Mouse (Mus musculus) liver, embryonic 14.5 days (tissue): ENCODE results near the gene Rnf4. TPM values are rescaled to one million over a fixed set of nuclear protein-coding genes. Genes with fewer than 3 reads are reported as not detected.

Source experiments
- ATAC-seq: fragments of 200-750 bp; cut with Nextera tagmentation; 2 replicates; pipeline ENCODE4 v1.8.0; 2017; ENCODE audit warnings: moderate number of reproducible peaks, mild to moderate bottlenecking, moderate library complexity; ENCODE audit not compliant: insufficient read depth
- DNase-seq, 3 experiments: peaks; one replicate each; pipeline ENCODE4 v3.0.0-alpha.2; 2012 to 2013; ENCODE audit warnings: low read depth in 3 of 3, low spot score in 3 of 3
- H3K27ac ChIP-seq: fragments of 300-500 bp; sonication (generic); 2 replicates; pipeline ENCODE4 v1.5.1; 2014; ENCODE audit warnings: moderate library complexity, mild to moderate bottlenecking, control low read depth, inconsistent platforms
- H3K27me3 ChIP-seq: fragments of 300-500 bp; sonication (generic); 2 replicates; pipeline ENCODE4 v1.6.1; 2014; ENCODE audit warnings: mild to moderate bottlenecking, low read length, moderate library complexity; ENCODE audit not compliant: control insufficient read depth, insufficient read depth
- H3K36me3 ChIP-seq: fragments of 300-500 bp; sonication (generic); replicated peaks from 2 replicates; pipeline ENCODE4 v1.6.1; 2014; ENCODE audit warnings: low read depth; ENCODE audit not compliant: control insufficient read depth, insufficient read depth
- H3K4me1 ChIP-seq, 2 experiments: fragments of 200-500 bp in 1 of 2; fragments of 300-500 bp in 1 of 2; sonication (generic) in 1 of 2; replicated peaks; 2 replicates each; pipeline ENCODE4 v1.6.1; 2012 to 2014; ENCODE audit warnings: antibody characterized with exemption in 1 of 2, inconsistent platforms in 1 of 2, low read length in 1 of 2; ENCODE audit not compliant: control insufficient read depth in 2 of 2, insufficient read depth in 2 of 2
- H3K4me2 ChIP-seq: fragments of 300-500 bp; sonication (generic); 2 replicates; pipeline ENCODE4 v1.6.1; 2014; ENCODE audit warnings: low read depth, mild to moderate bottlenecking, control low read depth, moderate library complexity
- H3K4me3 ChIP-seq, 2 experiments: fragments of 200-500 bp in 1 of 2; fragments of 300-500 bp in 1 of 2; sonication (generic) in 1 of 2; 2 replicates each; pipeline ENCODE4 v1.5.1; 2012 to 2014; ENCODE audit warnings: low read depth in 2 of 2, low read length in 2 of 2, mild to moderate bottlenecking in 2 of 2, control low read depth in 1 of 2, inconsistent platforms in 1 of 2, moderate library complexity in 1 of 2; ENCODE audit not compliant: insufficient read depth in 1 of 2
- H3K9ac ChIP-seq: fragments of 300-500 bp; sonication (generic); replicated peaks from 2 replicates; pipeline ENCODE4 v1.6.1; 2014; ENCODE audit warnings: mild to moderate bottlenecking, control low read depth, moderate library complexity
- H3K9me3 ChIP-seq: fragments of 300-500 bp; sonication (generic); 2 replicates; pipeline ENCODE4 v1.6.1; 2016; ENCODE audit warnings: low read length, mixed read lengths; ENCODE audit not compliant: control insufficient read depth
- CTCF ChIP-seq: IDR thresholded peaks from 2 replicates; pipeline ENCODE4 v1.5.1; 2016; ENCODE audit warnings: antibody characterized with exemption, low read depth, control low read depth
- EP300 ChIP-seq: IDR thresholded peaks from 2 replicates; pipeline ENCODE4 v1.6.1; 2016; ENCODE audit warnings: antibody characterized with exemption, low read depth
- WGBS: fragments of 180-500 bp; shearing (Covaris S2); extraction: QIAGEN DNeasy Blood & Tissue Kit; methylation state at CpG from one replicate; pipeline ENCODE4 v1.1.7; 2014; ENCODE audit not compliant: insufficient replicate concordance; 5-methylcytosine and 5-hydroxymethylcytosine counted together
- polyA plus RNA-seq, 2 experiments: library from polyadenylated mRNA; depleted of rRNA in 1 of 2; stranded (reverse) in 1 of 2; unstranded in 1 of 2; fragments of >200 nt; fragmentation: Nextera tagmentation in 1 of 2; extraction: Ambion mirVana in 1 of 2; gene quantifications; 2 replicates each; pipeline versions ENCODE4 v1.2.1 to v1.2.3; 2012 to 2014

The Rnf4 gene
- polyA plus RNA-seq, 2 experiments, result 50.9 to 71.0 TPM

- H3K36me3 ChIP-seq, result no peaks in the 10 kb centered on the region
- no peak overlapping the region for H3K4me3 ChIP-seq
- H3K27ac ChIP-seq, result no peak overlapping the region
- no peak overlapping the region for H3K9ac ChIP-seq
- no peaks in the 10 kb centered on the region for H3K27me3 ChIP-seq
- no peak overlapping the region for H3K4me2 ChIP-seq
- ATAC-seq, result no peak
- 79% methylated on average over 2 of the region's 2 CpGs for whole genome bisulfite sequencing
- peaks cover 2% of the 10 kb centered on the region for H3K9me3 ChIP-seq
- TF ChIP-seq CTCF (no peak), EP300 (no peak)
- DNase-seq, result no peak
- H3K4me1 ChIP-seq, result peaks cover 0 to 9% of the 10 kb centered on the region in 2 experiments; a peak in 2 of 4 replicates
Measured at GRCm38 (mm10) chr5:34381700-34382099, 45.6 kb downstream of the Rnf4 start.

- Histone ChIP-seq H3K36me3 (no peaks in the 10 kb centered on the region), H3K27ac (no peak overlapping the region), H3K9me3 (peaks cover 2% of the 10 kb centered on the region), H3K4me3 (no peak overlapping the region), H3K4me1 (no peaks in the 10 kb centered on the region; a peak in 1 of 4 replicates), H3K9ac (no peak overlapping the region), H3K27me3 (no peaks in the 10 kb centered on the region), H3K4me2 (no peak overlapping the region)
- no peak for TF ChIP-seq CTCF
- TF ChIP-seq EP300, result no peak
- ATAC-seq, result no peak
- DNase-seq, result no peak
- 91% methylated on average over 5 of the region's 5 CpGs for WGBS
Measured at GRCm38 (mm10) chr5:34385616-34386015, 49.5 kb downstream of the Rnf4 start.

- no peak for DNase-seq
- H3K4me3 ChIP-seq, result no peak overlapping the region
- no peak overlapping the region for H3K4me2 ChIP-seq
- H3K4me1 ChIP-seq, result no peaks in the 10 kb centered on the region; a peak in 1 of 4 replicates
- no peaks in the 10 kb centered on the region for H3K36me3 ChIP-seq
- TF ChIP-seq CTCF (no peak), EP300 (no peak)
- ATAC-seq, result no peak
- H3K27ac ChIP-seq, result no peak overlapping the region
- peaks cover 2% of the 10 kb centered on the region for H3K9me3 ChIP-seq
- WGBS, result 75% methylated on average over 2 of the region's 2 CpGs
- no peaks in the 10 kb centered on the region for H3K27me3 ChIP-seq
- H3K9ac ChIP-seq, result no peak overlapping the region
Measured at GRCm38 (mm10) chr5:34386744-34387143, 50.7 kb downstream of the Rnf4 start.

GRCm38 (mm10) chr5:34393251-34393650 is 57.2 kb downstream of the Rnf4 start:
- ATAC-seq (no peak), DNase-seq (no peak)
- H3K36me3 ChIP-seq, result no peaks in the 10 kb centered on the region
- H3K4me1 ChIP-seq, result peaks cover 0 to 3% of the 10 kb centered on the region in 2 experiments; a peak in 1 of 4 replicates
- WGBS, result 83% methylated on average over 8 of the region's 8 CpGs
- H3K4me3 ChIP-seq, result no peak overlapping the region
- no peaks in the 10 kb centered on the region for H3K27me3 ChIP-seq
- H3K27ac ChIP-seq, result no peak overlapping the region
- H3K9ac ChIP-seq, result no peak overlapping the region
- TF ChIP-seq EP300 (no peak), CTCF (no peak)
- H3K9me3 ChIP-seq, result no peaks in the 10 kb centered on the region
- H3K4me2 ChIP-seq, result no peak overlapping the region

GRCm38 (mm10) chr5:34395347-34395746 is 59.3 kb downstream of the Rnf4 start:
- no peaks in the 10 kb centered on the region for H3K36me3 ChIP-seq
- DNase-seq (no peak), ATAC-seq (no peak)
- no peak overlapping the region for H3K4me2 ChIP-seq
- H3K9me3 ChIP-seq, result no peaks in the 10 kb centered on the region
- WGBS, result 81% methylated on average over 1 of the region's 1 CpGs
- no peak overlapping the region for H3K4me3 ChIP-seq
- TF ChIP-seq CTCF (no peak), EP300 (no peak)
- H3K27me3 ChIP-seq, result no peaks in the 10 kb centered on the region
- H3K9ac ChIP-seq, result no peak overlapping the region
- no peak overlapping the region for H3K27ac ChIP-seq
- H3K4me1 ChIP-seq, result peaks cover 3% of the 10 kb centered on the region in 2 experiments; a peak in 1 of 4 replicates
